Mouse (Mus musculus) layer of hippocampus, adult 2 months (tissue): ENCODE results near the gene Rpap3. TPM values are rescaled to one million over a fixed set of nuclear protein-coding genes. Genes with fewer than 3 reads are reported as not detected.

ENCODE experiments used
- DNase-seq, 2 experiments: peaks; one replicate each; pipeline ENCODE4 v3.0.0; 2022; ENCODE audit warnings: low spot score in 2 of 2
- H3K27ac ChIP-seq: fragments of 200-600 bp; 2 replicates; pipeline ENCODE4 v1.8.1; 2022
- H3K4me3 ChIP-seq: fragments of 200-600 bp; 2 replicates; pipeline ENCODE4 v1.8.1; 2022; ENCODE audit warnings: mild to moderate bottlenecking
- CTCF ChIP-seq: fragments of 200-600 bp; conservative IDR thresholded peaks from 2 replicates; pipeline ENCODE4 v1.8.1; 2022; ENCODE audit warnings: antibody characterized with exemption, mild to moderate bottlenecking, moderate library complexity
- total RNA-seq, 2 experiments: library from RNA; stranded (reverse); gene quantifications; 2 replicates each; pipeline ENCODE4 v1.2.3; 2021

The Rpap3 gene
- total RNA-seq, 2 experiments from 2014 or later, result 25.6 to 25.9 TPM

- Histone ChIP-seq H3K4me3 (no peak overlapping the region), H3K27ac (peak overlapping the region; percentile 70)
- TF ChIP-seq CTCF, result no peak
- DNase-seq, result peak in 1 of 2 experiments; percentile 13
Observed at GRCm38 (mm10) chr15:97646426-97646825, 59.2 kb downstream of the Rpap3 start.

DNA sequence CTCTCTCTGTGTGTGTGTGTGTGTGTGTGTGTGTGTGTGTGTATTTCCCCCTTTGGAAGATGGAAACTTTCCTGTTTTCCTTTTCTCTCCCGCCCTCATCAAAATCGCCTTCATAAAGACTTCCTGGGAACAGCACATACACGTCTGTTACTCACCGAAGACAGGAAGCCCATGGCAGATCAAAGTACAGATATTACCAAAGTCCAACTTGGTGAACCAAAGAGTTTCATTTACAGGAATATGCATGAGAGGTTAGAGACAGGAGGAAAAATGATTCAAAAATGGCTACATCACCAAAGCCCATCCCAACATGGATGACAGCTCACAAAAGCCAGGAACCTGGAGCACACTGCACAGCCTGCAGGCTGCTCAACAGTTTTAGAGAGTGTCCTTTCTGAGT is 61.6 kb downstream of the Rpap3 start:
- no peak for TF ChIP-seq CTCF
- DNase-seq, result no peak
- Histone ChIP-seq H3K27ac (no peak overlapping the region), H3K4me3 (no peak overlapping the region)

Other genes starting within 250 kb of the Rpap3 start
- gene Endou, start 25.5 kb upstream of the Rpap3 start, total RNA-seq, result under 1 TPM; 0.59 to 0.96 TPM
- gene Rapgef3, start 62.1 kb upstream of the Rpap3 start, total RNA-seq, result 10 to 100 TPM; 45.5 to 46.8 TPM
- 100 to 1,000 TPM; 133 to 135 TPM for gene Slc48a1, start 72.7 kb upstream of the Rpap3 start, total RNA-seq
- gene Hdac7, start 138.7 kb upstream of the Rpap3 start, total RNA-seq, result 10 to 100 TPM; 23.8 to 28.5 TPM
- under 1 TPM in 1 of 2 experiments, not detected in 1; 0.10 TPM for gene Vdr, start 204.8 kb upstream of the Rpap3 start, total RNA-seq